9 mouse cellular contexts compared by ENCODE assay signal in genomic region chr11:85733577-85733976, GRCm38 (mm10).
A peak's percentile ranks its signal among the peaks of the same experiment; 100 is the strongest.
DNase-seq lines count a peak whose midpoint lies in the region; ATAC-seq and TF ChIP-seq lines count a peak whose summit lies in the region.
"Had no signal": no experiment of that assay in that cellular context is flagged by ENCODE, and none has a peak within 500 bp of the region (broad histone marks: within the 10 kb centered on the region; RNA-seq: fewer than 3 reads in every experiment).

No protein-coding gene starts in this region.

- H3K4me1 ChIP-seq in kidney, adult 2 months (ENCODE audit: control insufficient read depth, insufficient read depth, low read length) = no peaks in the 10 kb centered on the region; the same call in 1 of the 2 replicates
- peaks cover 48% of the 10 kb centered on the region for H3K4me1 ChIP-seq in kidney, embryonic 15.5 days
- H3K4me1 ChIP-seq in embryonic facial prominence, embryonic 10.5 days = peaks cover 60% of the 10 kb centered on the region
- peaks cover 6% of the 10 kb centered on the region for H3K4me1 ChIP-seq in hindbrain, embryonic 12.5 days

- H3K36me3 ChIP-seq in kidney, adult 2 months (ENCODE audit: control insufficient read depth, insufficient read depth, low read length) = no peaks in the 10 kb centered on the region
- no peaks in the 10 kb centered on the region for H3K36me3 ChIP-seq in kidney, embryonic 15.5 days
- no peaks in the 10 kb centered on the region for H3K36me3 ChIP-seq in embryonic facial prominence, embryonic 10.5 days (replicated peaks)
- no peaks in the 10 kb centered on the region for H3K36me3 ChIP-seq in hindbrain, embryonic 12.5 days
- H3K36me3 ChIP-seq: forebrain, embryonic 12.5 days had no signal

- TF ChIP-seq POLR2A in kidney, adult 2 months (IDR thresholded peaks at IDR 0.05; ENCODE audit: low read depth, low read length) = no peak

- no peak overlapping the region for H3K27ac ChIP-seq in kidney, adult 2 months (ENCODE audit: insufficient read depth, low read depth, low read length)
- no peak overlapping the region for H3K27ac ChIP-seq in kidney, embryonic 15.5 days
- 0 out of 2 replicates have a peak overlapping the region, but pooled peaks have one; percentile 30 for H3K27ac ChIP-seq in embryonic facial prominence, embryonic 10.5 days (replicated peaks)
- H3K27ac ChIP-seq in hindbrain, embryonic 12.5 days = no peak overlapping the region
- H3K27ac ChIP-seq: forebrain, embryonic 12.5 days; hindbrain, embryonic 14.5 days had no signal

- in situ Hi-C loops in Patski (cut with MboI; ENCODE audit: low pct_unique_long_range_greater_than_20kb) = no loop called here

- ATAC-seq in kidney, embryonic 15.5 days (replicated peaks; ENCODE audit: low FRiP score) = no peak
- no peak for ATAC-seq in Patski
- no peak for ATAC-seq in hindbrain, embryonic 12.5 days (ENCODE audit: low FRiP score)

- H3K4me2 ChIP-seq in kidney, embryonic 15.5 days = no peak overlapping the region
- H3K4me2 ChIP-seq in hindbrain, embryonic 12.5 days (replicated peaks) = no peak overlapping the region
- H3K4me2 ChIP-seq: forebrain, embryonic 12.5 days; hindbrain, embryonic 14.5 days had no signal

- DNase-seq in kidney, adult 2 months = peak; percentile 40
- DNase-seq in Patski (ENCODE audit: low read depth, low spot score) = no peak
- peak; percentile 17 for DNase-seq in embryonic facial prominence, embryonic 10.5 days (ENCODE audit: low spot score)
- DNase-seq in lung, postnatal 36 days = peak; percentile 84
- no peak for DNase-seq in right cerebral cortex, postnatal 14 days

- H3K27me3 ChIP-seq in kidney, adult 2 months (replicated peaks; ENCODE audit: control insufficient read depth, insufficient read depth, low read length) = no peaks in the 10 kb centered on the region
- no peaks in the 10 kb centered on the region for H3K27me3 ChIP-seq in kidney, embryonic 15.5 days
- no peaks in the 10 kb centered on the region for H3K27me3 ChIP-seq in Patski
- H3K27me3 ChIP-seq in embryonic facial prominence, embryonic 10.5 days (replicated peaks; ENCODE audit: low read depth, poor library complexity, severe bottlenecking) = peaks cover 65% of the 10 kb centered on the region
- peaks cover 8% of the 10 kb centered on the region; the same call in 1 of the 2 replicates for H3K27me3 ChIP-seq in hindbrain, embryonic 12.5 days

- no peaks in the 10 kb centered on the region for H3K9me3 ChIP-seq in kidney, embryonic 15.5 days (replicated peaks)
- no peaks in the 10 kb centered on the region for H3K9me3 ChIP-seq in embryonic facial prominence, embryonic 10.5 days
- H3K9me3 ChIP-seq in hindbrain, embryonic 12.5 days (replicated peaks) = no peaks in the 10 kb centered on the region
- H3K9me3 ChIP-seq: forebrain, embryonic 12.5 days had no signal

- CTCF ChIA-PET in Patski (lab: Charles Lee) = interaction anchor here (0.8 to 1.1 kb wide), 2 partner anchors 10 to 20 kb away, joined by 3 read pairs; no protein-coding TSS in a partner anchor

- 87% methylated on average over 3 of the region's 3 CpGs for WGBS in kidney, adult 2 months
- WGBS in kidney, embryonic 15.5 days = 54% methylated on average over 3 of the region's 3 CpGs
- WGBS in embryonic facial prominence, embryonic 10.5 days = 38% methylated on average over 3 of the region's 3 CpGs
- 53% methylated on average over 3 of the region's 3 CpGs for WGBS in hindbrain, embryonic 12.5 days

- POLR2A ChIA-PET in Patski (lab: Charles Lee) = no interaction called here

- peak; percentile 60 for TF ChIP-seq CTCF in kidney, adult 2 months (conservative IDR thresholded peaks at IDR 0.05; ENCODE audit: insufficient read depth, insufficient read length, low read depth, low read length)
- TF ChIP-seq CTCF in Patski (IDR thresholded peaks at IDR 0.05) = peak; percentile 60

- H3K9ac ChIP-seq in kidney, embryonic 15.5 days = no peak overlapping the region
- no peak overlapping the region for H3K9ac ChIP-seq in hindbrain, embryonic 12.5 days
- H3K9ac ChIP-seq: forebrain, embryonic 12.5 days; hindbrain, embryonic 14.5 days had no signal

- H3K4me3 ChIP-seq in kidney, adult 2 months (ENCODE audit: insufficient read depth, low read depth, low read length) = no peak overlapping the region
- no peak overlapping the region for H3K4me3 ChIP-seq in kidney, embryonic 15.5 days (replicated peaks)
- no peak overlapping the region for H3K4me3 ChIP-seq in embryonic facial prominence, embryonic 10.5 days
- H3K4me3 ChIP-seq in hindbrain, embryonic 12.5 days = no peak overlapping the region
- H3K4me3 ChIP-seq: forebrain, embryonic 12.5 days had no signal

Comparison
In these comparisons a context has a peak if more than half of its experiments do, and no peak if none do; other contexts are left out.
1. DNase-seq: peak in kidney, adult 2 months (single experiment), embryonic facial prominence, embryonic 10.5 days (single experiment) and lung, postnatal 36 days (single experiment); none in Patski (single experiment) and right cerebral cortex, postnatal 14 days (single experiment).